Mouse (Mus musculus) forebrain, embryonic 12.5 days (tissue): Measurements from ENCODE around the gene Crb2. TPM values are rescaled to one million over a fixed set of nuclear protein-coding genes. Genes with fewer than 3 reads are reported as not detected.

Source experiments
- ATAC-seq: fragments of 200-750 bp; cut with Nextera tagmentation; 2 replicates; pipeline ENCODE4 v1.8.0; 2017; ENCODE audit warnings: moderate TSS enrichment; ENCODE audit not compliant: low FRiP score
- H3K27ac ChIP-seq: fragments of 300-500 bp; sonication (generic); 2 replicates; pipeline ENCODE4 v1.5.1; 2016; ENCODE audit warnings: mild to moderate bottlenecking
- H3K27me3 ChIP-seq: fragments of 300-500 bp; sonication (generic); 2 replicates; pipeline ENCODE4 v1.6.1; 2016; ENCODE audit warnings: mild to moderate bottlenecking
- H3K36me3 ChIP-seq: fragments of 300-500 bp; sonication (generic); replicated peaks from 2 replicates; pipeline ENCODE4 v1.6.1; 2016; ENCODE audit warnings: mild to moderate bottlenecking
- H3K4me1 ChIP-seq: fragments of 300-500 bp; sonication (generic); 2 replicates; pipeline ENCODE4 v1.6.1; 2016
- H3K4me2 ChIP-seq: fragments of 300-500 bp; sonication (generic); 2 replicates; pipeline ENCODE4 v1.6.1; 2016; ENCODE audit warnings: mild to moderate bottlenecking, moderate library complexity
- H3K4me3 ChIP-seq: fragments of 300-500 bp; sonication (generic); replicated peaks from 2 replicates; pipeline ENCODE4 v1.5.1; 2016; ENCODE audit warnings: mild to moderate bottlenecking
- H3K9ac ChIP-seq: fragments of 300-500 bp; sonication (generic); 2 replicates; pipeline ENCODE4 v1.6.1; 2016; ENCODE audit warnings: mild to moderate bottlenecking
- H3K9me3 ChIP-seq: fragments of 300-500 bp; sonication (generic); 2 replicates; pipeline ENCODE4 v1.6.1; 2016
- WGBS: fragments of 180-500 bp; shearing (Covaris S2); methylation state at CpG from one replicate; pipeline ENCODE4 v1.1.7; 2016; 5-methylcytosine and 5-hydroxymethylcytosine counted together
- polyA plus RNA-seq: library from polyadenylated mRNA; unstranded; fragments of >200 nt; fragmentation: Nextera tagmentation; extraction: Ambion mirVana; gene quantifications from 2 replicates; pipeline ENCODE4 v1.2.1, GENCODE M21; 2016

Gene Crb2
- polyA plus RNA-seq, 1 experiment from 2014 or later = 24.9 TPM

- H3K36me3 ChIP-seq = no peaks in the 10 kb centered on the region
- H3K27me3 ChIP-seq = peaks cover 38% of the 10 kb centered on the region
- no peak for ATAC-seq
- no peak overlapping the region for H3K4me2 ChIP-seq
- peaks cover 51% of the 10 kb centered on the region for H3K4me1 ChIP-seq
- H3K4me3 ChIP-seq = no peak overlapping the region
- H3K9ac ChIP-seq = no peak overlapping the region
- 85% methylated on average over 8 of the region's 8 CpGs for WGBS
- no peak overlapping the region for H3K27ac ChIP-seq
- no peaks in the 10 kb centered on the region for H3K9me3 ChIP-seq
These were observed 6.3 kb upstream of the Crb2 start for GRCm38 (mm10) chr2:37769793-37770192.

- Histone ChIP-seq H3K4me1 (peaks cover 51% of the 10 kb centered on the region), H3K9ac (peak overlapping the region; percentile 55), H3K4me3 (peak overlapping the region; percentile 36), H3K36me3 (no peaks in the 10 kb centered on the region), H3K27ac (0 out of 2 replicates have a peak overlapping the region, but pooled peaks have one; percentile 36), H3K9me3 (no peaks in the 10 kb centered on the region), H3K4me2 (peak overlapping the region; percentile 52), H3K27me3 (peaks cover 24% of the 10 kb centered on the region; the same call in 1 of the 2 replicates)
- 1% methylated on average over 18 of the region's 18 CpGs for WGBS
- peak; percentile 47 for ATAC-seq
These were observed 4.3 kb upstream of the Crb2 start for GRCm38 (mm10) chr2:37771618-37772285.

- Histone ChIP-seq H3K4me1 (peaks cover 57% of the 10 kb centered on the region), H3K4me3 (no peak overlapping the region), H3K27ac (peak overlapping the region; percentile 95; the same call in 1 of the 2 replicates), H3K9me3 (no peaks in the 10 kb centered on the region), H3K27me3 (peaks cover 10% of the 10 kb centered on the region; the same call in 1 of the 2 replicates), H3K4me2 (no peak overlapping the region), H3K9ac (no peak overlapping the region), H3K36me3 (no peaks in the 10 kb centered on the region)
- WGBS = 9% methylated on average over 5 of the region's 5 CpGs
- no peak for ATAC-seq
These were observed 1.5 kb upstream of the Crb2 start for GRCm38 (mm10) chr2:37774571-37774970.

- H3K36me3 ChIP-seq = no peaks in the 10 kb centered on the region
- H3K4me3 ChIP-seq = peak overlapping the region; percentile 62
- H3K9ac ChIP-seq = peak overlapping the region; percentile 79
- 5% methylated on average over 20 of the region's 20 CpGs for WGBS
- H3K4me1 ChIP-seq = peaks cover 73% of the 10 kb centered on the region
- peak overlapping the region; percentile 71 for H3K4me2 ChIP-seq
- no peak; the same call in 1 of the 2 replicates for ATAC-seq
- peaks cover 6% of the 10 kb centered on the region; the same call in 1 of the 2 replicates for H3K27me3 ChIP-seq
- H3K27ac ChIP-seq = peak overlapping the region; percentile 95
- no peaks in the 10 kb centered on the region for H3K9me3 ChIP-seq
These were observed 762 bp downstream of the Crb2 start for GRCm38 (mm10) chr2:37776611-37777411.

- H3K4me1 ChIP-seq = peaks cover 80% of the 10 kb centered on the region
- peak overlapping the region; percentile 62 for H3K4me3 ChIP-seq
- peak overlapping the region; percentile 71 for H3K4me2 ChIP-seq
- no peaks in the 10 kb centered on the region for H3K9me3 ChIP-seq
- peak overlapping the region; percentile 79; the same call in 1 of the 2 replicates for H3K9ac ChIP-seq
- H3K27ac ChIP-seq = peak overlapping the region; percentile 95
- no peaks in the 10 kb centered on the region; the same call in 1 of the 2 replicates for H3K27me3 ChIP-seq
- ATAC-seq = peak; percentile 85
- peaks cover 1% of the 10 kb centered on the region for H3K36me3 ChIP-seq
- WGBS = 6% methylated on average over 10 of the region's 10 CpGs
These were observed 2.1 kb downstream of the Crb2 start for GRCm38 (mm10) chr2:37777958-37778720.

GRCm38 (mm10) chr2:37780270-37780929, 4.4 kb downstream of the Crb2 start:
- no peaks in the 10 kb centered on the region; the same call in 1 of the 2 replicates for H3K27me3 ChIP-seq
- H3K27ac ChIP-seq = peak overlapping the region; percentile 79
- H3K36me3 ChIP-seq = peaks cover 22% of the 10 kb centered on the region
- 1% methylated on average over 14 of the region's 14 CpGs for WGBS
- peak overlapping the region; percentile 27 for H3K4me3 ChIP-seq
- no peaks in the 10 kb centered on the region for H3K9me3 ChIP-seq
- peak overlapping the region; percentile 57 for H3K4me2 ChIP-seq
- ATAC-seq = peak; percentile 34
- H3K4me1 ChIP-seq = peaks cover 72% of the 10 kb centered on the region
- peak overlapping the region; percentile 40 for H3K9ac ChIP-seq

- H3K27ac ChIP-seq = 0 out of 2 replicates have a peak overlapping the region, but pooled peaks have one; percentile 79
- no peak for ATAC-seq
- H3K4me3 ChIP-seq = no peak overlapping the region
- peak overlapping the region; percentile 57; the same call in 1 of the 2 replicates for H3K4me2 ChIP-seq
- no peaks in the 10 kb centered on the region; the same call in none of the 2 replicates for H3K27me3 ChIP-seq
- 0 out of 2 replicates have a peak overlapping the region, but pooled peaks have one; percentile 4 for H3K9ac ChIP-seq
- 26% methylated on average over 3 of the region's 3 CpGs for WGBS
- H3K4me1 ChIP-seq = peaks cover 64% of the 10 kb centered on the region
- peaks cover 30% of the 10 kb centered on the region for H3K36me3 ChIP-seq
- H3K9me3 ChIP-seq = no peaks in the 10 kb centered on the region
These were observed 5.4 kb downstream of the Crb2 start for GRCm38 (mm10) chr2:37781421-37781820.

- no peaks in the 10 kb centered on the region for H3K9me3 ChIP-seq
- peaks cover 36% of the 10 kb centered on the region for H3K36me3 ChIP-seq
- no peak overlapping the region for H3K9ac ChIP-seq
- H3K4me2 ChIP-seq = 0 out of 2 replicates have a peak overlapping the region, but pooled peaks have one; percentile 57
- ATAC-seq = no peak
- WGBS = 8% methylated on average over 7 of the region's 7 CpGs
- no peak overlapping the region for H3K4me3 ChIP-seq
- peaks cover 61% of the 10 kb centered on the region for H3K4me1 ChIP-seq
- peaks cover 1% of the 10 kb centered on the region for H3K27me3 ChIP-seq
- 0 out of 2 replicates have a peak overlapping the region, but pooled peaks have one; percentile 42 for H3K27ac ChIP-seq
These were observed 6.0 kb downstream of the Crb2 start for GRCm38 (mm10) chr2:37782002-37782401.

- Histone ChIP-seq H3K27ac (no peak overlapping the region), H3K4me2 (no peak overlapping the region)
These were observed 8.4 kb downstream of the Crb2 start for GRCm38 (mm10) chr2:37784473-37784872.

GRCm38 (mm10) chr2:37786461-37786860, 10.4 kb downstream of the Crb2 start:
- ATAC-seq = no peak

More at GRCm38 (mm10) chr2:37784473-37784872, 8.4 kb downstream of the Crb2 start:
- WGBS = 82% methylated on average over 5 of the region's 5 CpGs
- no peak for ATAC-seq
- no peaks in the 10 kb centered on the region for H3K9me3 ChIP-seq
- peaks cover 56% of the 10 kb centered on the region for H3K36me3 ChIP-seq
- H3K4me1 ChIP-seq = peaks cover 45% of the 10 kb centered on the region
- H3K9ac ChIP-seq = no peak overlapping the region
- no peak overlapping the region for H3K4me3 ChIP-seq
- H3K27me3 ChIP-seq = peaks cover 4% of the 10 kb centered on the region; the same call in 1 of the 2 replicates

More at GRCm38 (mm10) chr2:37786461-37786860, 10.4 kb downstream of the Crb2 start:
- WGBS = 41% methylated on average over 52 of the region's 52 CpGs
- Histone ChIP-seq H3K4me3 (peak overlapping the region; percentile 20; the same call in 1 of the 2 replicates), H3K4me2 (peak overlapping the region; percentile 28), H3K36me3 (peaks cover 76% of the 10 kb centered on the region), H3K4me1 (peaks cover 25% of the 10 kb centered on the region), H3K9ac (0 out of 2 replicates have a peak overlapping the region, but pooled peaks have one; percentile 17), H3K27me3 (peaks cover 4% of the 10 kb centered on the region; the same call in 1 of the 2 replicates), H3K27ac (peak overlapping the region; percentile 26; the same call in 1 of the 2 replicates), H3K9me3 (no peaks in the 10 kb centered on the region)
